ENCODE assay signal across 18 mouse cellular contexts in the genomic region with DNA sequence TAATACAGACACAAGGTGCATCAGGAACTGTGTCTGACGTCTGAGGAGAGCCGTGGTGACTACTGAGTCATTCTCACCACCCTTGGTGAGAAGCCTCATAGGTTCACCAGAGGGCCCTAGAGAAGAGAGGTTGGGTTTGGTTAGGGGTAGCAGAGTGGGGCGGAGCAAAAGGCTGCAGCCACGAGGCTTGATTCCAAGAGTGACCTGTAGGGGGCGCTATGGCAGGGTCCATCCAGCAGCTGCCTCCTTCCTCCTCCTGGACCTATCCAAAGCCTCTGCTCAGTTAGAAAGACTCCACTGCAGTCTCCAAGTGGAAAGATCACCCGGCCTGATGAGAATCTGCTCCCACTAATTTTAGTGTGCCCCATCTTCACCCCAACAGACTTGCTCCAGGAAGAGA.
DNase-seq lines count a peak whose midpoint lies in the region; ATAC-seq and TF ChIP-seq lines count a peak whose summit lies in the region.
"Had no signal": no experiment of that assay in that cellular context is flagged by ENCODE, and none has a peak within 500 bp of the region (broad histone marks: within the 10 kb centered on the region; RNA-seq: fewer than 3 reads in every experiment).

No protein-coding gene starts in this region.

- ATAC-seq in liver, embryonic 14.5 days (ENCODE audit: insufficient read depth) = no peak
- 0 out of 2 replicates have a peak, but pooled peaks have one; percentile 10 for ATAC-seq in erythroid progenitor cell, adult 5-6 weeks (replicated peaks; ENCODE audit: low FRiP score, poor library complexity, severe bottlenecking)
- ATAC-seq: activated CD4-positive, CD25-positive, alpha-beta regulatory T cell, adult 4 months; midbrain, embryonic 13.5 days had no signal

- H3K4me1 ChIP-seq in liver, embryonic 14.5 days (replicated peaks; ENCODE audit: control insufficient read depth in 2 of 2, insufficient read depth in 2 of 2, low read length in 1 of 2) = no peaks in the 10 kb centered on the region
- no peaks in the 10 kb centered on the region for H3K4me1 ChIP-seq in E14TG2a.4 (replicated peaks; ENCODE audit: low read depth, low read length)
- H3K4me1 ChIP-seq: heart, embryonic 13.5 days; liver, embryonic 15.5 days had no signal

- TF ChIP-seq CTCF in gastrocnemius, adult 2 months (IDR thresholded peaks at IDR 0.05) = peak; percentile 37; the same call in 1 of the 2 replicates
- peak; percentile 57 for TF ChIP-seq CTCF in liver, embryonic 14.5 days (IDR thresholded peaks at IDR 0.05; ENCODE audit: low read depth)
- peak; percentile 46 for TF ChIP-seq CTCF in E14TG2a.4 (conservative IDR thresholded peaks at IDR 0.05; ENCODE audit: low read length)

- no peak overlapping the region for H3K4me3 ChIP-seq in gastrocnemius, adult 2 months
- no peak overlapping the region for H3K4me3 ChIP-seq in liver, embryonic 14.5 days (ENCODE audit: insufficient read depth in 1 of 2, low read depth in 2 of 2, low read length in 2 of 2)
- H3K4me3 ChIP-seq in E14TG2a.4 (replicated peaks; ENCODE audit: low read length) = no peak overlapping the region
- H3K4me3 ChIP-seq: heart, embryonic 13.5 days; liver, embryonic 15.5 days; midbrain, embryonic 13.5 days had no signal

- no peak for TF ChIP-seq EP300 in liver, embryonic 14.5 days (IDR thresholded peaks at IDR 0.05; ENCODE audit: low read depth)

- WGBS in liver, embryonic 14.5 days (ENCODE audit: insufficient replicate concordance) = 54% methylated on average over 6 of the region's 6 CpGs

- intact Hi-C loops in gastrocnemius, adult 2 months (cut with DNase I) = no loop called here

- H3K36me3 ChIP-seq in liver, embryonic 14.5 days (replicated peaks; ENCODE audit: control insufficient read depth, insufficient read depth, low read depth) = no peaks in the 10 kb centered on the region
- no peaks in the 10 kb centered on the region for H3K36me3 ChIP-seq in E14TG2a.4 (ENCODE audit: insufficient read depth, low read length)
- H3K36me3 ChIP-seq: heart, embryonic 13.5 days; liver, embryonic 15.5 days; midbrain, embryonic 13.5 days had no signal

- H3K27me3 ChIP-seq in liver, embryonic 14.5 days (ENCODE audit: control insufficient read depth, insufficient read depth, low read length) = no peaks in the 10 kb centered on the region
- H3K27me3 ChIP-seq in E14TG2a.4 (ENCODE audit: insufficient read depth, low read length) = peaks cover 5% of the 10 kb centered on the region
- H3K27me3 ChIP-seq: liver, embryonic 15.5 days; midbrain, embryonic 13.5 days had no signal

- H3K9ac ChIP-seq in liver, embryonic 14.5 days (replicated peaks) = no peak overlapping the region
- H3K9ac ChIP-seq: heart, embryonic 13.5 days; liver, embryonic 15.5 days; midbrain, embryonic 13.5 days had no signal

- no peak for DNase-seq in gastrocnemius, adult 2 months
- DNase-seq in gastrocnemius, postnatal 25 days = no peak
- DNase-seq in liver, embryonic 14.5 days (ENCODE audit: low read depth in 3 of 3, low spot score in 3 of 3) = no peak
- no peak for DNase-seq in liver
- DNase-seq in embryo, embryonic 11 days = no peak
- no peak for DNase-seq in urinary bladder, postnatal 36 days (ENCODE audit: low spot score in 2 of 2)
- DNase-seq: adrenal gland, postnatal 25 days; cerebellum, postnatal 25 days; gastrocnemius, postnatal 14 days; heart, postnatal 4 days; thymus, postnatal 25 days had no signal

- no peak overlapping the region for H3K27ac ChIP-seq in gastrocnemius, adult 2 months
- no peak overlapping the region for H3K27ac ChIP-seq in liver, embryonic 14.5 days
- H3K27ac ChIP-seq: heart, embryonic 13.5 days; liver, embryonic 15.5 days; macrophage; midbrain, embryonic 13.5 days had no signal

- no peaks in the 10 kb centered on the region for H3K9me3 ChIP-seq in liver, embryonic 14.5 days (ENCODE audit: control insufficient read depth, low read length)
- H3K9me3 ChIP-seq in E14TG2a.4 (ENCODE audit: low read length) = peaks cover 6% of the 10 kb centered on the region; the same call in 1 of the 2 replicates
- H3K9me3 ChIP-seq: heart, embryonic 13.5 days; liver, embryonic 15.5 days; midbrain, embryonic 13.5 days had no signal

- no peak overlapping the region for H3K4me2 ChIP-seq in liver, embryonic 14.5 days (ENCODE audit: low read depth)
- H3K4me2 ChIP-seq: heart, embryonic 13.5 days; liver, embryonic 15.5 days; midbrain, embryonic 13.5 days had no signal
